Mouse (Mus musculus): Measurements from ENCODE around the gene Ptk6. TPM values are rescaled to one million over a fixed set of nuclear protein-coding genes. Genes with fewer than 3 reads are reported as not detected.
"Not testable (repeated sequence)": the region's sequence is repeated elsewhere in the genome, so short reads cannot be mapped to it uniquely, and the experiment has no call there.

Gene Ptk6
- total RNA-seq, 2 experiments from 2014 or later = not detected

DNA sequence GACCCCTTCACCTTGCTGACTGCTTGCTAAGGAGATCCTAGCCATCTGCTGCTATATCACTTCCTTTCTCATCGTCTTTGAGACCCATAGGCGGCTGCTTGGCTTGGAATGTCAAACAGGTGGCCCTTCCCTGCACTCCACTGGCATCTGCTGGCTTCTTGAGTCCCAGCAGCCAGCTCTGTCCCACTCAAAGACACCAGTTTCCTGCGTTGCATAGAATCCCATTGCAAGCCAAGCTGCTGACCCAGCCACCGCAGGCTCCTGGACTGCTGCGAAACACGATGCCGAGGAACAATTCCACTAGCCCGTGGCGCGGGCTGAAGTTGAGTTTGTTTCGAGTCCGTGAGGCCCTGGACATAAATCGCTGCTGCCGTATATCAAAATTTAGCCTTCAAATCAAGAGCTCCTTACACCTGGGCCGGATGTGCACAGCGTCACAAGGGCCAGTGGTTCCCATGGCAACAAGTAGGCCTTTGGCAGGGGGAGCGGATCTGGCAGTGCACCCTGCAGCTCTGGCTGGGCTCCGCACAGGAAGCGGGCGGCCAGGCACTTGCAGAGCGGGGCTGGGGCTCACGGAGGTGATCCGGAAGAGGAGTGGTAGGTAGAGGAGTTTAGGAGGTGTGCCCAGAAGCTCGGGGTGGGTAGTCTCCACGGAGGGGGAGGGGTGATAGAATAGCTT, 17.1 kb upstream of the Ptk6 start, which contains the start of gene Fndc11:
Fndc11 (plus strand) TSS at position 476 of the 679 bp plus-strand sequence.
- DNase-seq = peak; percentile 73

DNA sequence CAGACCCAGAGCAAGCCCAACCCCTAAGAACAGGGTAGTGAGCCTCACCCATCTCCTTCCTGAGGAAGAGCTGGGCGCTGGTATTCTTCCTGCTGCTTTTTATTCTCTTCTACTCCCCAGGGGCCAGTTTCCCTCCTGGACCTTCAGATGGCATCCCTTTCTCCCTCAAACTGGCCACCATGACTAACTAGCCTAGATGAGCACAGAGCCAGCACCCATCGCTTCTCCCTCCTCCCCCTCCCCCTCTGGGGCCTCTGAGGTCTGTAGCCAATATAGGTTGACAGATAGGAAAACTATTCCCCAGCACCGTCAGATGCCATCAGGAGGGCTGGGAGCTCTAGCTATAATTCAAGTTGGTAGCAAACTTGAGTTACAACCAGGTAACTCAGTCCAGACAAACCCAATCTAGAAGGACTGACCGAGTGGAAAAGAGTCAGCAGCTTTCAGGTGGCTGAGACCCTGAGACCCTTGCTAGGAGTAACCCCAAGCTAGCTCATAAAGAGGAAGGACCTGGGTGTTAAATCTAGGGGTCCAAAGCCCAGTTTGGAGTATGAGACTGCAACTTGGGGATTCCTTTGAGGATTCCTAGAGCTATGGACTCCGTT, 16.4 kb upstream of the Ptk6 start:
- no peak for DNase-seq

DNA sequence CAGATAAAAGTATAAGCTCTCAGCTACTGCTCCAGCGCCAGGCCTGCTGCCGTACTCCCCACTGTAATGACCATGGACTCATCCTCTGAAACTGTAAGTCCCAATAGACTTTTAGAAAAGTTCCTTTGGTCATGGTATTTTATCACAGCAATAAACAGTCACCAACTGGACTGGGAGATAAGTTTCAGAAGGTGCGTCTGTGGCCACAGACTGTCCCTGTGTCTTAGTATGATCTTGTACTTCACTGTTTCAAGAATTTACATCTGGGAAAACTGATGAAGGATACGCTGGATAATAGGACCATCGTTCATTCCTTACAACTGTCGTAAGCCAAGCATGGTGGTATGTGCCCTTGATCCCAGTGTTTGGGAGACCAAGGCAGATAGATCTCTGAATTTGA, 13.4 kb upstream of the Ptk6 start:
- DNase-seq = no peak

DNA sequence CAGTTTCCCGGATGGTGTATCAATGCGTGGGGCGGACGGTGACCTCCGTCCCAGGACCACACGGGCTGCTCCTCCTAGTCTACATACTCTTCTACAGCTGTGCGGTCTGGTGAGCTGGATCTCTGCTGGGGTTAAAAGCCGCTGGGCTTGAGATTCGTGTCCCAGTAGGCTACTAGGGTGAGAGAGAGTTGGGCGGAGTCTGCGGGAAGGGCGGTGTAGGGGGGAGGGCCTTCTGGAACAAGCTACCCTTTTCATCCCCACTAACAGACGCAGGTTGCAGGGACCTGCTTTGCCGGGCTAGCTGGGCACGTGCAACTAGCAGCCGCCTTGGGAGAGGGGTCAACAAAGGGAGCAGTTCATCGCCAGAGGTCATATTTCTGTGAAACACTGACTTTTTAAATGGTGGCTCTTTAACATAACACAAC, 10.4 kb upstream of the Ptk6 start, which contains the start of gene Srms:
Srms (minus strand) TSS at position 165 of the 425 bp plus-strand sequence.
- no peak for DNase-seq

DNA sequence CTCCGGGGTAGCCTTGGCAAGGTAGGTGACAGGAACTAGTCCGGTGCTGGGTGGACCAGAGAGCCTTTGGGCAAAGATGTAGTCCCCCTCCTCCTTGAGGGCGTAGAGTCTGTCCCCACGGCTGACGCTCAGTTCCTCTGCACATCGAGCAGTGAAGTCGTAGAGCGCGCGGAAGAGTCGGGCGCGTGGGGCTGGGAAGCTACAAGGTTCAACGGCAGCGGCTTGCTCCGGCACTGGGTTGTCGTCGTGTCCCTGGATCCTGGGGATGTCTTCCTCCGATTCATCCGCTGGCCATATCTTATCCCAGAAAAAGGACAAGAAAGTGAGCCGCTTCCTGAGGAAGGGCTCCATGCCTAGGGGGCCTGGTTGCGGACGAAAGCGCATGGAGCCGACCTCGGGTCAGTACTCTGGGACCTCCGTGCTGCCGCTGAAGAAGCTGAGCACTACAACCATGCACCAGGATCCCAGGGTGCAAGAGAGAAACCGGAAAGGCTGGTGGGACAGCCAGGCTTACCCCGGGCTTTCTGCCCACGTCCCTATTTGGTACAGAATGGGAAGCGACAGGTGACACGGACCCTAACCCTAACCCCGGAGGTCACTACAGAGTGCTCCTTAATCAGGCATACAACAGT, 9.9 kb upstream of the Ptk6 start:
- DNase-seq = no peak

DNA sequence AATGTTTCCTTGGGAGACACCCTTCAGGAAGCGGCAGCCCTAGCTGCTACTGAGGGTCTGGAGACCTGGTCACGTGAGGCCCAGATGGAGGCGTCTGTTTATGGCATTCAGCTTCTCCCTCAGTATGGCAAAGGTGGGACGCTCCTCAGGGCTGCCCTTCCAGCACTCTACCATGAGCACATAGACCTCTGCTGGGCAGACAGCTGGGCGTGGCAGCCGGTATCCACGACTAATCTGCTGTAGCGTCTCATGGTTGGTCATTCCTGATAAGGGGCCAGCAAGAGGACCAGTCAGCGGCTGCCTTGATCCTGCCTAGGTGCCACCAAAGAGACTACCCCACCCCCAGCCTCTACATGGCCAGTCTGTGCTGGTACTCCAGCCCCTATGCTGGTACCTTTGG, 3.5 kb upstream of the Ptk6 start:
- DNase-seq = no peak

DNA sequence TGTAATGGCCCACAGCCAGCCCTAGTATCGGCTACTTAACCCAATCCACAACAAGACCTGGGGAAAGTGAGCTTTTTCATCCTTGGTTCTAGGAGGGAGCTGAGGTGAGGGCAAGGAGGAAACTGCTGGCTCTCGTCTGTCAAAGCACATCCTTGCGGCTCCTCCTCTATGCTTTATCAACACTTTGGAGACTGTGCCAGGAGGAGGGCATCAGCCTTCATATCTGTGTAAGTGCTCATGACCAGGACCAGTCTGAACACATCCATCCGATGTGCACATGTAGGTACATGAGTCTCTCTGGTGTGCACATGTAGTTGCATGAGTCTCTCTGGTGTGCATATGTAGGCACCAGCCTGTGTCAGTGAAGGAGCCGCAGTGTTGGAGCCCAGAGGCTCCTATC, 3.1 kb upstream of the Ptk6 start:
- DNase-seq = no peak

DNA sequence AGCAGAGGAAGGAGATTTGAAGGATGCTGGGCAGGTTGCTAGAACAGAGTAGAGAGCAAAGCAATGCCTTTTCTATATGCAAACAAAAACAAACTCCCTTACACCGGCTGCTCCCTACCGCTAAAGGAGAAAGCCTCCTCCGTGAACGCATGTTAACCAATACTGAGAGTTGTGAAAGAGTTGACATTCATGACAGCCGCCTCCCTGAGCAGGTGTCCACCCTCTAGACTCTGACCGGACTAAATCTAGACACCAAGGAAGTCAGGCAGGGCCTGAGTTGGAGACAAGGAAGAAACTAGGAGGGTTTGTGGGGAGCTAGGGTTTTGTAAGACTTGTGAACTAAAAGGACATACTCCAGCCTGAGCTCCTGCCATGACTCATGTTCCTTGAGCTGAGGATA, 297 bp upstream of the Ptk6 start:
- DNase-seq = no peak

DNA sequence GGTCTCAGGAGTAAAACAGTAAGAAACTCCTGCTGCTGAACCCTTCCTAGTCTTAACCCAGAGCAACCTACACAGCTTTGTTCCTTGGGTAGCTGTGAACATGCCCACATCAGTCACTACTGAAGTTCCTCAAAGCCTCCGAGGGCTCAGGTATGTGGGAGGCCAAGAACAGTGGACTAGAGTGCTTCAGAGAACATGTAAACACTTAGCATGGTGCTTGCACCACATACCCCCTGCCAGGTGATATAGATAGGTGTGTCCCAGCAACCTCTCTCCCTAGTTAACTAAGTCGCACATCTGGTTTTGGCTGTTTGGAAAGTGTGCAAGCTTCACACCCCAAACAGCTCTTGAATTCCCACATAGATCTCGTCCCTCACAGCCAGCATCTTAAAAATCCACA, 983 bp downstream of the Ptk6 start:
- no peak for DNase-seq

DNA sequence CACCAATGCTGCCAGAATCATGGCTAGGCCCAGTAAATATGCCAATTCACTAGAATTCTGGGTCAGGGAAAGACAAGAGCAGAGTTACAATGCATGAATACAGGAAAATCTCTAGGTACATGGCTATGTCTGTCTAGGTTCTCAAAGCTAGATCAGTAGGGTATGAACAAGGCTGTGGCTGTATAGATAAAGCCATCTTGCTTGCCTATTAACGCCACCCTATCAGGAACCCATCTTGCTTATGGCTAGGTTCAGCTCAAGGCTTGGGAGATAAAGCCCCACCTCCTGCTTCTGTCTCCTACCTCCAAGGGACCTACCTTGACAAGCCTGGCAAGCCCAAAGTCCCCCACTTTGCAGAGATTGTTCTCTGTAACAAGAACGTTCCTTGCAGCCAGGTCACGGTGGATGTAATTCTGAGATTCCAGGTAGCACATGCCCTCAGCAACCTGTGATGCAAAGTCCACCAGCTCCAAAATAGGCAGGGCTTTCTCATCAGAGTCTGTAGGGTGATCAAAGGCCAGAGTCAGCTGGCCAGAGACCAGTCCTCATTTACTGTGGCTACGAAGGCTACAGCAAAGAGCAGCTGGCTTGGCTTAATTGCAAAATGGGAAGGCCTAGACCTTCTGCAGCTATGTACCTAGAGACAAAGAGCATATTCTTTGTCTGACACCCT, 5.8 kb downstream of the Ptk6 start:
- DNase-seq = no peak

DNA sequence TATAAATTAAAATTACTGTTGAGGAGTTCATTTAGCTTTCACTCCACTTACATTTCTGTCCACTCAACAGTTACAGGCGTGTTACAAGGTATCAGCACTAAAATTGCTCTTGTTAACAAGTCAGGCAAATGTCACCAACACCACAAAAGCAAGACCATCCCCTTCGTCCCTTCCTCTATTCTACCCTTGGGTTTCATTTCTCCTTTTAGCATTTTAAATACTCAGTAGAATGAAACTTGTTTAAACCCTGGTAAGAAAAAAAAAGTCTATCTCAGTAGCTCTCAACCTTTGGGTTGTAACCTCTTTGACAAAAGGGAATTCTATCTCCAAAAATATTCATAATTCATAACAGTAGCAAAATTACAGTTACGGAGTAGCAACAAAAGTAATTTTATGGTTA, 9.5 kb downstream of the Ptk6 start:
- no peak for DNase-seq

DNA sequence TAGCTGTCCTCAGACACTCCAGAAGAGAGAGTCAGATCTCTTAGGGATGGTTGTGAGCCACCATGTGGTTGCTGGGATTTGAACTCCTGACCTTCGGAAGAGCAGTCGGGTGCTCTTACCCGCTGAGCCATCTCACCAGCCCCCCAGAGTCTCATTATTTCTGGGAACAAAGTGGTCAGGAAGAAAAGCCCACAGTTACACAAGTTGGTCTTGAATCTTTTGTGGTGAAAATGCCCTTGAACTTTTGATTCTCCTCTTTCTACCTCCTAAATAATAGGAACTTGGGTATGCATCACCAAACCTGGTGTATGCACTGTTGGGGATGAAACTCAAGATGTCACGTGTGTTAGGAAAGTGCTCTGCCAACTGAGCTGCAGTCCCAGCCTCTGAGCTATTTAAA, 10.7 kb downstream of the Ptk6 start:
- DNase-seq = no peak

DNA sequence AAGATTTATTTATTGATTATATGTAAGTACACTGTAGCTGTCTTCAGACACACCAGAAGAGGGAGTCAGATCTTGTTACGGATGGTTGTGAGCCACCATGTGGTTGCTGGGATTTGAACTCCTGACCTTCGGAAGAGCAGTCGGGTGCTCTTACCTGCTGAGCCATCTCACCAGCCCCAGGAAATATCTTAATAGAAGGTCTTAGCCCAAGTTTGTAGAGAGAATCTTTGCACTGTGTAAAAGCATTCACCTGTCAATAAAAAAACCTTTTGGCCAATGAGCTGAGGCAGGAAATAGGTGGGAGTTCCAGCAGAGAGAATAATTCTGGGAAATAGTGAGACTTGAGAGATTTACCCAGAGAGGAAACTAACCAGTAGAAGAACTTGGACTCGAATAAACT, 11.2 kb downstream of the Ptk6 start:
- not testable (repeated sequence) for DNase-seq

DNA sequence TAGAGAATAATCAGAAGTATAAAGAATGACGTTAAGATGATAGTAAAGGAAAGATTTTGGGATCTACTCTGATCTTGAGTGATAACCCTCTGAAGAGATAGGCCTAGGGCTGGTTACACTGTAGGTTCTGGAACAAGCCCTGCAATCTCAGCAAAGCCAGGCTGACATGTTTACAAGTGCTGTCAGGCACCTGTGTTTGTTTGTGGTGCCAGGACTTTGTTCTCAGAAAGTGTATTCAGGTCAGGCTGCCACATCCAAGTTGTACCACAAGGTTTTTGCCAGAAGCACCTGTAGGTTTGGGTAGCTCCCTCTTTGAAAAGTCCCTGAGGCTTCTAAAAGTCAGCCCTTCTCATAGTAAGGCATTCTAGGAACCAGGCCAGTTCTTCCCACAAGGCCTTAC, 13.3 kb downstream of the Ptk6 start:
- no peak for DNase-seq

DNA sequence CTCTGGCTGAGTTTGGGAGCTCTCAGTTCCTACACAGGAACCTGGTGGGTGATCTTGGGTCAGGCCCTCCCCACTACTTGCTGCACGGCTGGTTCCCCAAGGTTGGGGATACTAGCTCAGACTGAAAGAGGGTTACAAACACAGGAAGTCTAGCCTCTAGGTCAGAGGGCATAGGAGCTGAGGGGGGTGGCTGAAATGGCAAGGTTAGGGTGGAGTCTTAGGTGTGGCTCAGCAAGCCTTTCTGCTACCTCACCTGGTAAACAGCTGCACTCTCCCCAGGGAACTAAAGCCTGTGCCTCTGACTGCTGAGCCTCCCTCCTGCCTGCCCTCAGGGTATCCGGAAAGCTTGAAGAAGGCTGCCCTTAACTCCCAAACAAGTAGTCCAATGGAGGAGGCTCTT, 13.9 kb downstream of the Ptk6 start:
- no peak for DNase-seq

DNA sequence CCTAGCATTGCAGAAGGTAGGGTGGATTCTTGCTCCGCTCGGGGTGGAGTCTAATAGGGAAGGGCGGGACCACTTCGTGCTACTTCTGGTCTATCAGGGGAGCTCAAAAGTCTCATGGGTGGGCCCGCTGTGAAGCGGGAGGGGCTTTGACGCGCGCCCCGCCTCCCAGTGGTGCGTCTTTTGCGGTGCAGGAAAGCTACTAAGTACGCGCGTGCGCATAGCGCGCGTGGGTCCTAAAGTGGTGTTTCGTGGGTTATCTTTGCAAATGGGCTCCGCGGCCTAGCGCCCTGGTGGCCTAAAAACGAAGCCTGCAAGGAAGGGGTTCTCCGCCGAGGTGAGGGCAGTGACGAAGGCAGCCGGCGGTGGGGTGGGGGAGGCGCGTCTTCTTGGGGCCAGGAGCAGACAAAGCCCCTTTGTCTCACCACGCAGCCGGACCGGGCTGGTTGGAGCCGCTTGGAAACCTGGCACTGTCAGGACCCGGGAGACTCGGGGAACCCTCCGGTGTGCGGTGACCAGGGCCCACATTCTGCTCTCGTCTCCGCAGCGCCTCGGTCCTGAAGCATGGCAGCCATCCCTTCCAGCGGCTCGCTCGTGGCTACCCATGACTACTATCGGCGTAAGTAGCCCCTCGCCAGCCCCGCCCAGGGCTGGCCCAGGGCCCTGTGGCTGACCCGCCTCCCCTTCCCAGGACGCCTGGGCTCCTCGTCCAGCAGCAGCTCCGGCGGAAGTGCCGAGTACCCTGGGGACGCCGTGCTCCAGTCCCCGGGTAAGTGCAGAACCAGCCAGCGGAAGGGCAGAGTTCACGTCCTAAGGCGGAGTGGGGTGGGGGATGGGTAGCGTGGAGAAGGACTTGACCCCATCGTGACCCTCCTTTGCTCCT, 15.2 kb downstream of the Ptk6 start, which contains the start of gene Ppdpf:
Ppdpf (plus strand) TSS at position 127 of the 880 bp plus-strand sequence.
- DNase-seq = peak; percentile 94

DNA sequence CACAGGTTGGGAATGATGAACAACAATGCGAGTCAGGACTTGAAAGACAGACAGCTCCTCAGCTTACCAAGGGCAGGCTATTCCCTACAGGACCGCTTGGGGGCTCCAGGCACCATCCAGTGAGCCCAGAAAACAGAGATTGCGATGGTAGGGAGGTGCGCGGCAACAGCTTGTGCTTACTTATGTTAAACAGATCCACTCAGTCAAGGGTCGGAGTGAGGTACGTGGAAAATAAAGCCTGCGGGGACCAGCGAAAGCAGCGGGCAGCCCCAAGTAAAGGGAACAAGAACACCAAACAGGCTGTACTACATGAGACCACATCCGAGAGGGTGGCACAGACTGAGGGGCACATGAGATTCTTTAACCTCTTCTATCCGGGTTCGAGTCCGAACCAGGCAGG, 16.0 kb downstream of the Ptk6 start:
- DNase-seq = peak; percentile 80

DNA sequence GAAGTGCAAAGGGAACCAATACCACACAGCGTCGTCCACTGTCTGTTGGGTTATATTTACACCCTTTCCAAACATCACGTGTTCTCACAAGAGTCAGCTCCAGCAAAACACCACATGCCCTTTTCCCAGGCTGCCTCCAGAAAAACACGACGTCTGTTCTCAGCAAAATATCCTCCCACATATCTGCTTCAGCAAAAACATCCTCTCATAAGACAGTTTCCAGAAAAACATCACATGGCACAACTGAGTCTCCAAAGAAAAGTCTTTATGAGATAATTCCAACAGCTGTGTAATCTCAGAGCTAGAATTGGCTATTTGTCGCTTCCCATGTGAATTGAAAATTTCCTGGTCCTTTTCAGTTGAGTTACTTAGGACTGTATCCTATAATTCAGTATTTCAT, 21.7 kb downstream of the Ptk6 start:
- no peak for DNase-seq

DNA sequence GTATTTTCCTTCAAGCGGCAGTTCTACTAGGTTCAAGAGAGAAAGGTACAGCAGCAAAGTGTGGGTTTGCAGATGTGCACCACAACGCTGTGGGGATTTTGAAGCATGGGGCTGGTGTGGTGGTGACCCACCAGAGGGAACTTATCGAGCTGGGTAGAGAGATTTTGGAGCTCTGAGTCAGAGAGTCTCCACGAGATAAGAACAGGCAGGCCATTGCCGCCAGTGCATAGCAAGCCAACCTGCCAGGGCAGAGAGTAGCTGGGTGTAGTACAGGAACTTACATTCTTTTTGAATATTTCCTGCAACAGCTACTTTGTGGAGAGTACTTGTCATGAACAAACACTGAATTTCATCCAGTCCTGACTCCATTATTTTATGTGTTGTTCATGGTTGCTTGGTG, 24.1 kb downstream of the Ptk6 start:
- DNase-seq = no peak

DNA sequence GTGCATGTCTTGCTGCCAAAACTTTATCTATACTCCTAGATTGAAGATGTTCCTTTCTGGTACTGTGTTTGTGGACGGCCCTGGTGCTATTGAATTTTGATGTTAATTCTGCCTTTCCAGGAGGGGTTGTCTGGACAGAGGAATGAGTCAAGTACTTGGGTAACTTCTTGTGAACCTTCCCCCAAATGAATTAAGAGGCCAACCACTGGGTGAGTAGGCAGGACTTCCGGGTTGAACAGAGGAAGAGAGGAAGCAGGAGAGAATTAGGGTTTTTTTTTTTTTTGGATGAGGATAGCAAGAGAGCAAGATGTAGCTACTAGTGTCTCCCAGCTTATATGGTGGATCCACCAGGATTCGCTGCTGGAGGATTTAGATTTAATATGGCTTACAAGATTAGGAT, 24.6 kb downstream of the Ptk6 start:
- no peak for DNase-seq

DNA sequence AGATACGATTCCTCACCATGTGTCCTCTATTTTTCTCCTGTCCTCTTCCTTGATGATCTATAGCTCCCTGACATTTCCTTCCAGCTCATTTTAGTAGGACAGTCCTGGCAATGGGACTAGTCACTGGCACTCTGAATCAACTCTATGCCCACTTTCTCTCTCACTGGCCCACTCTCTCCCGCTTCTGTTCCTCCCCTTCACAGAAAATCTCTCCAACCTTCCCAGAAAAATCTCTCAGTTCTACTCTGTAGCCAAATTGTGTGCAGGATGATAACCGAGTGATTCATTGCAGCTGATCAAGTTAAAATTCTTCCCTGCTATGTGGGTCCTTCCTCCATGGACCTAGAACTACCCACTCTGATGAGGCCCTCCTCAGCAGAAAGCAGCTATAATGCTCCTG, 27.9 kb downstream of the Ptk6 start:
- DNase-seq = no peak

DNA sequence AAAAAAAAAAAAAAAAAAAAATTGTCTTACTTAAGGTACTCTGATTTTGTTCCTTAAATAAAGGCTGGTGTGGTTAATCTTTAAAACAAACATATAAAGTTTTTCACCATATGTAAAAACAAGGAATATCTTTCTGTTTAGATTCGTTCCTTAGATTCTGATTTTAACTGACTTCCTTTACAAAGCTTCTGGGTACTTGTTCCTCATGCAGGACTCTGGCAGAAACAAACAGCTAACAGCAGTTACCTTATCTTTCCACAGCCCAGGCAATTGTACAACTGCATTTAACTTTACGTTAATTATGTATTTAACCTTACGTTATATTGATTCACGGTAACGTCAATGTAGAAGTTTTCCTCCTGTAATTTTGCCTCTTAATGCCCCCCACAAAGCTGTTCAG, 36.1 kb downstream of the Ptk6 start:
- no peak for DNase-seq

Data from gastrocnemius, postnatal 25 days (tissue).